Mouse (Mus musculus) small intestine, adult 2 months (tissue): ENCODE data around the gene Zic2.

Source experiments
- CTCF ChIP-seq: fragments of 200-500 bp; IDR thresholded peaks from 2 replicates; pipeline ENCODE4 v1.5.1; 2012; ENCODE audit warnings: low read depth, mild to moderate bottlenecking, control low read depth, inconsistent platforms, low read length, moderate library complexity, mixed read lengths; ENCODE audit not compliant: insufficient replicate concordance, insufficient read length; ENCODE audit errors: extremely low read depth
- POLR2A ChIP-seq: fragments of 200-500 bp; IDR thresholded peaks from 2 replicates; pipeline ENCODE4 v1.6.1; 2012; ENCODE audit warnings: low read depth, mild to moderate bottlenecking, control low read depth, inconsistent platforms, low read length, moderate library complexity

GRCm38 (mm10) chr14:122478574-122479011 lies 3.4 kb downstream of the Zic2 start:
- TF ChIP-seq CTCF (no peak), POLR2A (no peak)
